Mouse (Mus musculus) MEL (cell line): ENCODE measurements around the gene Brsk2.

Experiments
- CHD2 ChIP-seq: IDR thresholded peaks from 2 replicates; pipeline ENCODE4 v1.6.1; 2011; ENCODE audit warnings: low read length, improper control_type of control experiment
- CTCF ChIP-seq, 3 experiments: IDR thresholded peaks in 2 of 3; conservative IDR thresholded peaks in 1 of 3; 2 replicates each; pipeline ENCODE4 v1.5.1; 2011 to 2012; ENCODE audit warnings: low read length in 3 of 3, low read depth in 2 of 3, mild to moderate bottlenecking in 2 of 3, improper control_type of control experiment in 1 of 3, inconsistent platforms in 1 of 3, mixed read lengths in 1 of 3, moderate library complexity in 1 of 3; ENCODE audit not compliant: control insufficient read depth in 1 of 3, insufficient read depth in 1 of 3, poor library complexity in 1 of 3, severe bottlenecking in 1 of 3
- E2F4 ChIP-seq: IDR thresholded peaks from 2 replicates; pipeline ENCODE4 v1.6.1; 2011; ENCODE audit warnings: low read depth, low read length, improper control_type of control experiment, borderline replicate concordance
- ELF1 ChIP-seq: IDR thresholded peaks from 2 replicates; pipeline ENCODE4 v1.6.1; 2014; ENCODE audit warnings: low read depth, mild to moderate bottlenecking, inconsistent platforms, low read length, improper control_type of control experiment, moderate library complexity
- HCFC1 ChIP-seq: IDR thresholded peaks from 2 replicates; pipeline ENCODE4 v1.6.1; 2012; ENCODE audit warnings: low read depth, mild to moderate bottlenecking, inconsistent platforms, low read length, improper control_type of control experiment, moderate library complexity
- MAFK ChIP-seq: IDR thresholded peaks from 2 replicates; pipeline ENCODE4 v1.6.1; 2011; ENCODE audit warnings: low read depth, mild to moderate bottlenecking, low read length, improper control_type of control experiment, borderline replicate concordance
- MYC ChIP-seq: IDR thresholded peaks from 2 replicates; pipeline ENCODE4 v1.6.1; 2011; ENCODE audit warnings: low read depth, mild to moderate bottlenecking, low read length, improper control_type of control experiment, moderate library complexity
- TBP ChIP-seq: IDR thresholded peaks from 2 replicates; pipeline ENCODE4 v1.8.0; 2011; ENCODE audit warnings: low read depth, low read length, improper control_type of control experiment
- USF1 ChIP-seq: IDR thresholded peaks from 2 replicates; pipeline ENCODE4 v1.6.1; 2014; ENCODE audit warnings: low read depth, mild to moderate bottlenecking, inconsistent platforms, low read length, improper control_type of control experiment, moderate library complexity

DNA sequence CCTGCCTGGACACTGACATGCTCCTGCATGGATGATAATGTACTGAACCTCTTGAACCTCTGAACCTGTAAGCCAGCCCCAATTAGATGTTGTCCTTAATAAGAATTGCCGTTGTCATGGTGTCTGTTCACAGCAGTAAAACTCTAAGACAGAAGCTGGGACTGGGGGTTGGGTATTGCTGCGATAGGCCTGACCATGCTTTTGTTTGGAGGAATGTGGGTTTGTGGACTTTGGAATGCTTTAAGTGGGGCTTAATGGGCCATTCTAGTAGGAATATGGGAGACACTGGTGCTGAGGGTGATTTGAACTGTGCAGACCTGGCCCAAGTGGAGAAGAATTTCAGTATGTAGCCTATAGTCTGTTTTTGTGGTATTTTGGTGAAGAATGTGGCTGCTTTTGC, 95.8 kb downstream of the Brsk2 start:
- TF ChIP-seq CHD2 (no peak), MYC (no peak), TBP (no peak), USF1 (no peak), CTCF (IDR thresholded peaks at IDR 0.05 in 2 of 3, conservative IDR thresholded peaks at IDR 0.05 in 1 of 3; ENCODE audit: control insufficient read depth in 1 of 3, insufficient read depth in 1 of 3, low read depth in 2 of 3, low read length in 3 of 3, poor library complexity in 1 of 3, severe bottlenecking in 1 of 3) (no peak), MAFK (no peak), E2F4 (no peak), HCFC1 (no peak), ELF1 (no peak)
